Comparison of ENCODE assay signal across 8 mouse cellular contexts in genomic region chr12:33027093-33027492, GRCm38 (mm10).
DNase-seq lines count a peak whose midpoint lies in the region; ATAC-seq and TF ChIP-seq lines count a peak whose summit lies in the region.

No protein-coding gene starts in this region.

- no peak overlapping the region for H3K27ac ChIP-seq in forebrain, embryonic 12.5 days
- H3K27ac ChIP-seq in heart, postnatal 0 days (ENCODE audit: low read depth) = no peak overlapping the region
- H3K27ac ChIP-seq in liver, postnatal 0 days (ENCODE audit: low read depth) = no peak overlapping the region
- H3K27ac ChIP-seq in neural tube, embryonic 14.5 days (ENCODE audit: low read depth, low read length) = no peak overlapping the region

- TF ChIP-seq EP300 in heart, postnatal 0 days (IDR thresholded peaks at IDR 0.05; ENCODE audit: low read depth) = no peak
- TF ChIP-seq EP300 in liver, postnatal 0 days (IDR thresholded peaks at IDR 0.05; ENCODE audit: low read depth) = no peak

- H3K9ac ChIP-seq in forebrain, embryonic 12.5 days = no peak overlapping the region
- H3K9ac ChIP-seq in heart, postnatal 0 days (replicated peaks; ENCODE audit: low read depth, low read length) = no peak overlapping the region
- no peak overlapping the region for H3K9ac ChIP-seq in liver, postnatal 0 days (replicated peaks)
- H3K9ac ChIP-seq in neural tube, embryonic 14.5 days (replicated peaks; ENCODE audit: low read depth, low read length) = no peak overlapping the region

- peaks cover 25% of the 10 kb centered on the region for H3K27me3 ChIP-seq in G1E (ENCODE audit: insufficient read depth, low read length)
- peaks cover 62% of the 10 kb centered on the region for H3K27me3 ChIP-seq in forebrain, embryonic 12.5 days
- H3K27me3 ChIP-seq in heart, postnatal 0 days (ENCODE audit: control insufficient read depth, insufficient read depth, low read length) = no peaks in the 10 kb centered on the region
- no peaks in the 10 kb centered on the region for H3K27me3 ChIP-seq in liver, postnatal 0 days (ENCODE audit: insufficient read depth, low read length)
- H3K27me3 ChIP-seq in neural tube, embryonic 14.5 days (ENCODE audit: control insufficient read depth, insufficient read depth, low read length) = no peaks in the 10 kb centered on the region

- peak; percentile 81 for DNase-seq in G1E (ENCODE audit: low spot score)
- DNase-seq in c-Kit-positive CD71-positive TER-119-positive erythroid progenitor cells, embryonic 14.5 days (ENCODE audit: low spot score) = peak; percentile 71
- peak; percentile 88 for DNase-seq in heart, postnatal 0 days (ENCODE audit: low spot score)
- peak; percentile 72 to 79 for DNase-seq in kidney, postnatal 25 days
- peak; percentile 73 for DNase-seq in liver, postnatal 0 days
- peak; percentile 64 for DNase-seq in testis, postnatal 14 days (ENCODE audit: low spot score)

- WGBS in forebrain, embryonic 12.5 days = 3% methylated on average over 10 of the region's 10 CpGs
- whole genome bisulfite sequencing in heart, postnatal 0 days = 1% methylated on average over 10 of the region's 10 CpGs
- WGBS in liver, postnatal 0 days (ENCODE audit: insufficient replicate concordance) = under 1% methylated on average over 10 of the region's 10 CpGs
- WGBS in neural tube, embryonic 14.5 days = 4% methylated on average over 10 of the region's 10 CpGs

- peak; percentile 94 for TF ChIP-seq CTCF in G1E (IDR thresholded peaks at IDR 0.05; ENCODE audit: low read depth, low read length)
- peak; percentile 98 for TF ChIP-seq CTCF in heart, postnatal 0 days (IDR thresholded peaks at IDR 0.05; ENCODE audit: low read depth)
- peak; percentile 96 for TF ChIP-seq CTCF in liver, postnatal 0 days (IDR thresholded peaks at IDR 0.05; ENCODE audit: low read depth)

- peaks cover 2% of the 10 kb centered on the region; the same call in 1 of the 2 replicates for H3K4me1 ChIP-seq in G1E (ENCODE audit: insufficient read depth, low read depth, low read length)
- peaks cover 21% of the 10 kb centered on the region for H3K4me1 ChIP-seq in forebrain, embryonic 12.5 days
- no peaks in the 10 kb centered on the region for H3K4me1 ChIP-seq in heart, postnatal 0 days (ENCODE audit: control insufficient read depth, insufficient read depth)
- no peaks in the 10 kb centered on the region for H3K4me1 ChIP-seq in liver, postnatal 0 days (ENCODE audit: insufficient read depth)
- H3K4me1 ChIP-seq in neural tube, embryonic 14.5 days (ENCODE audit: control insufficient read depth, insufficient read depth, low read length) = peaks cover 6% of the 10 kb centered on the region; the same call in 1 of the 2 replicates

- H3K36me3 ChIP-seq in G1E (replicated peaks) = no peaks in the 10 kb centered on the region
- H3K36me3 ChIP-seq in forebrain, embryonic 12.5 days (replicated peaks) = no peaks in the 10 kb centered on the region
- H3K36me3 ChIP-seq in heart, postnatal 0 days (replicated peaks; ENCODE audit: control insufficient read depth, insufficient read depth, low read length) = no peaks in the 10 kb centered on the region
- H3K36me3 ChIP-seq in liver, postnatal 0 days (replicated peaks; ENCODE audit: insufficient read depth, low read length) = no peaks in the 10 kb centered on the region
- H3K36me3 ChIP-seq in neural tube, embryonic 14.5 days (ENCODE audit: control insufficient read depth, insufficient read depth, low read length) = no peaks in the 10 kb centered on the region

- peak overlapping the region; percentile 31; the same call in 1 of the 2 replicates for H3K4me2 ChIP-seq in forebrain, embryonic 12.5 days
- no peak overlapping the region for H3K4me2 ChIP-seq in heart, postnatal 0 days (ENCODE audit: low read depth, low read length)
- H3K4me2 ChIP-seq in liver, postnatal 0 days (ENCODE audit: low read depth, low read length) = no peak overlapping the region
- H3K4me2 ChIP-seq in neural tube, embryonic 14.5 days (ENCODE audit: low read depth, low read length) = no peak overlapping the region

- peak; percentile 60 for ATAC-seq in G1E (ENCODE audit: extremely low read depth, insufficient number of reproducible peaks, low FRiP score, poor library complexity, severe bottlenecking)
- peak; percentile 83 for ATAC-seq in forebrain, embryonic 12.5 days (ENCODE audit: low FRiP score)
- peak; percentile 82 for ATAC-seq in heart, postnatal 0 days (ENCODE audit: insufficient read depth, low read depth)
- peak; percentile 50; the same call in 1 of the 2 replicates for ATAC-seq in liver, postnatal 0 days
- ATAC-seq in neural tube, embryonic 14.5 days (ENCODE audit: low read depth) = peak; percentile 79

- H3K4me3 ChIP-seq in G1E (ENCODE audit: low read depth, low read length) = no peak overlapping the region
- H3K4me3 ChIP-seq in forebrain, embryonic 12.5 days (replicated peaks) = no peak overlapping the region
- no peak overlapping the region for H3K4me3 ChIP-seq in heart, postnatal 0 days (ENCODE audit: low read depth, low read length)
- H3K4me3 ChIP-seq in liver, postnatal 0 days (ENCODE audit: low read depth, low read length) = no peak overlapping the region
- no peak overlapping the region for H3K4me3 ChIP-seq in neural tube, embryonic 14.5 days (ENCODE audit: low read depth, low read length)

- H3K9me3 ChIP-seq in G1E (replicated peaks) = no peaks in the 10 kb centered on the region
- no peaks in the 10 kb centered on the region for H3K9me3 ChIP-seq in forebrain, embryonic 12.5 days
- no peaks in the 10 kb centered on the region for H3K9me3 ChIP-seq in heart, postnatal 0 days (replicated peaks; ENCODE audit: control insufficient read depth, low read length)
- H3K9me3 ChIP-seq in liver, postnatal 0 days (ENCODE audit: low read length) = no peaks in the 10 kb centered on the region
- H3K9me3 ChIP-seq in neural tube, embryonic 14.5 days (ENCODE audit: control insufficient read depth, low read length) = no peaks in the 10 kb centered on the region
